Mouse (Mus musculus): ENCODE results near the gene Stk35. TPM values are rescaled to one million over a fixed set of nuclear protein-coding genes. Genes with fewer than 3 reads are reported as not detected.

Gene Stk35
- 15.3 TPM for polyA plus RNA-seq (2015; fragmentation: Illumina TruSeq; extraction: RNeasy Lipid Tissue Mini Kit (QIAGEN cat#74804); ENCODE audit: low read depth, low replicate concordance)

GRCm38 (mm10) chr2:129800271-129800903 lies at the start of gene Stk35:
Gene Stk35 (plus strand): TSS chr2:129800517.

Other genes starting within 250 kb of the Stk35 start
- 277 TPM for gene Sirpa, start 207.7 kb upstream of the Stk35 start, polyA plus RNA-seq (2015; fragmentation: Illumina TruSeq; extraction: RNeasy Lipid Tissue Mini Kit (QIAGEN cat#74804); ENCODE audit: low read depth, low replicate concordance)
- gene Pdyn, start 100.7 kb upstream of the Stk35 start, polyA plus RNA-seq (2015; fragmentation: Illumina TruSeq; extraction: RNeasy Lipid Tissue Mini Kit (QIAGEN cat#74804); ENCODE audit: low read depth, low replicate concordance), result 33.9 TPM
- gene Tgm3, start 211.8 kb downstream of the Stk35 start, polyA plus RNA-seq (2015; fragmentation: Illumina TruSeq; extraction: RNeasy Lipid Tissue Mini Kit (QIAGEN cat#74804); ENCODE audit: low read depth, low replicate concordance), result 1.4 TPM